ENCODE assay signal across 10 mouse cellular contexts in the genomic region with DNA sequence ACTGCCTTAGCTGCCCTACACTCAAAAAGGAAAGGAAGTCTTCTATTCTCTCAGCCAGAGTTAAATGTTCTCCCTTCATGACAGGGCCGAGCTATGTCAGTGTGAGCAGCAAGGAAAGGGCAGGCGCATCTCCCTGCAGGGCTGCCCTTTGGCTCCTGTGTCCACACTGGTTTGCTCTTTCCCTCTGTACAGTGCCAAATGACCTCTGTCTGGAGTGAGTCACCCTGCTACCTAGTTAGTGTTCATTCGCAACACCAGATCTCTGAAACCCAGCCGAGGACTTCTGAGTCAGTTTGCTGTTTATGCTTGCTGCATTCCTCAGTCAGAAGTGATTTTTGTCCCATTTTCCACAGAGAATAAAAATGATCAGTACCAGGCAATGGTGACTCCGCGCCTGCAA.
A peak's percentile ranks its signal among the peaks of the same experiment; 100 is the strongest.
DNase-seq lines count a peak whose midpoint lies in the region; ATAC-seq and TF ChIP-seq lines count a peak whose summit lies in the region.
"Had no signal": no experiment of that assay in that cellular context is flagged by ENCODE, and none has a peak within 500 bp of the region (broad histone marks: within the 10 kb centered on the region; RNA-seq: fewer than 3 reads in every experiment).

No protein-coding gene starts in this region.

- DNase-seq in urinary bladder, postnatal 14 days (ENCODE audit: low spot score), result peak; percentile 63
- DNase-seq in urinary bladder, adult 2 months (ENCODE audit: low spot score), result no peak
- DNase-seq in liver, adult 2 months (ENCODE audit: extremely low read depth, low read depth, low spot score), result peak; percentile 99
- DNase-seq in skeletal muscle tissue, adult 2 months (ENCODE audit: low read depth, low spot score), result peak; percentile 72
- no peak for DNase-seq in layer of hippocampus, postnatal 14 days (ENCODE audit: low spot score in 2 of 2)
- no peak for DNase-seq in forebrain, embryonic 14.5 days (ENCODE audit: low spot score)
- no peak for DNase-seq in thymus, postnatal 0 days (ENCODE audit: low spot score)
- DNase-seq: cerebellum, adult 2 months had no signal

- no peak overlapping the region for H3K4me3 ChIP-seq in embryonic fibroblast, embryonic 13.5 days (ENCODE audit: insufficient read depth, low read length)
- no peak overlapping the region for H3K4me3 ChIP-seq in liver, adult 2 months (ENCODE audit: insufficient read depth, low read depth, low read length)
- no peak overlapping the region for H3K4me3 ChIP-seq in forebrain, embryonic 14.5 days (ENCODE audit: low read depth, low read length)
- H3K4me3 ChIP-seq: heart, embryonic 13.5 days had no signal

- H3K36me3 ChIP-seq in liver, adult 2 months (ENCODE audit: control insufficient read depth, insufficient read depth, low read length), result no peaks in the 10 kb centered on the region
- no peaks in the 10 kb centered on the region for H3K36me3 ChIP-seq in forebrain, embryonic 14.5 days (ENCODE audit: control insufficient read depth, insufficient read depth, low read length)

- H3K4me2 ChIP-seq in forebrain, embryonic 14.5 days (ENCODE audit: low read length), result no peak overlapping the region
- H3K4me2 ChIP-seq: heart, embryonic 13.5 days had no signal

- no peaks in the 10 kb centered on the region for H3K9me3 ChIP-seq in forebrain, embryonic 14.5 days (replicated peaks; ENCODE audit: control insufficient read depth, low read length)
- H3K9me3 ChIP-seq: heart, embryonic 13.5 days had no signal

- H3K4me1 ChIP-seq in embryonic fibroblast, embryonic 13.5 days (ENCODE audit: control insufficient read depth, insufficient read depth, low read length), result peaks cover 10% of the 10 kb centered on the region
- H3K4me1 ChIP-seq in liver, adult 2 months (ENCODE audit: control insufficient read depth, insufficient read depth, low read length), result peaks cover 6% of the 10 kb centered on the region; the same call in 1 of the 2 replicates
- H3K4me1 ChIP-seq in forebrain, embryonic 14.5 days (ENCODE audit: control insufficient read depth, insufficient read depth, low read length), result peaks cover 8% of the 10 kb centered on the region; the same call in 1 of the 2 replicates

- no peak for TF ChIP-seq CTCF in embryonic fibroblast, embryonic 13.5 days (IDR thresholded peaks at IDR 0.05; ENCODE audit: borderline replicate concordance, insufficient read depth, low read length)
- TF ChIP-seq CTCF in liver, adult 2 months (IDR thresholded peaks at IDR 0.05; ENCODE audit: low read depth, low read length), result no peak

- peak overlapping the region; percentile 34 for H3K27ac ChIP-seq in embryonic fibroblast, embryonic 13.5 days (ENCODE audit: insufficient read depth, low read length)
- H3K27ac ChIP-seq in liver, adult 2 months (replicated peaks; ENCODE audit: insufficient read depth, low read depth, low read length), result peak overlapping the region; percentile 80
- no peak overlapping the region for H3K27ac ChIP-seq in forebrain, embryonic 14.5 days (ENCODE audit: low read depth, low read length)
- H3K27ac ChIP-seq: heart, embryonic 13.5 days had no signal

- H3K79me2 ChIP-seq in liver, adult 2 months (ENCODE audit: control insufficient read depth, insufficient read depth, low read length), result no peaks in the 10 kb centered on the region

- TF ChIP-seq POLR2A in embryonic fibroblast, embryonic 13.5 days (IDR thresholded peaks at IDR 0.05; ENCODE audit: low read depth, low read length), result no peak
- no peak for TF ChIP-seq POLR2A in liver, adult 2 months (IDR thresholded peaks at IDR 0.05; ENCODE audit: extremely low read depth, insufficient read depth, low read length)

- ATAC-seq in forebrain, embryonic 14.5 days, result no peak

- peak overlapping the region; percentile 48 for H3K9ac ChIP-seq in liver, adult 2 months (ENCODE audit: low read depth, low read length)
- no peak overlapping the region for H3K9ac ChIP-seq in forebrain, embryonic 14.5 days (ENCODE audit: low read length)
- H3K9ac ChIP-seq: heart, embryonic 13.5 days had no signal

- no peaks in the 10 kb centered on the region for H3K27me3 ChIP-seq in liver, adult 2 months (ENCODE audit: control insufficient read depth, insufficient read depth, low read length)
- H3K27me3 ChIP-seq in forebrain, embryonic 14.5 days (replicated peaks; ENCODE audit: control insufficient read depth, insufficient read depth, low read length), result no peaks in the 10 kb centered on the region; the same call in 1 of the 2 replicates
- H3K27me3 ChIP-seq: heart, embryonic 13.5 days had no signal

- 16% methylated on average over 6 of the region's 6 CpGs for WGBS in liver, adult 2 months
- WGBS in forebrain, embryonic 14.5 days, result 87% methylated on average over 6 of the region's 6 CpGs

Comparison
In these comparisons a context has a peak if more than half of its experiments do, and no peak if none do; other contexts are left out.
1. DNase-seq: peak in urinary bladder, postnatal 14 days (single experiment), liver, adult 2 months (single experiment) and skeletal muscle tissue, adult 2 months (single experiment); none in urinary bladder, adult 2 months (single experiment), layer of hippocampus, postnatal 14 days (0 of 2), forebrain, embryonic 14.5 days (single experiment) and thymus, postnatal 0 days (single experiment).